Mouse (Mus musculus) thymus, postnatal 25 days (tissue): ENCODE results near the gene Tspan6.
A peak's percentile ranks its signal among the peaks of the same experiment; 100 is the strongest.

Source experiments
- DNase-seq: peaks from one replicate; pipeline ENCODE4 v3.0.0; 2022

The Tspan6 gene

DNA sequence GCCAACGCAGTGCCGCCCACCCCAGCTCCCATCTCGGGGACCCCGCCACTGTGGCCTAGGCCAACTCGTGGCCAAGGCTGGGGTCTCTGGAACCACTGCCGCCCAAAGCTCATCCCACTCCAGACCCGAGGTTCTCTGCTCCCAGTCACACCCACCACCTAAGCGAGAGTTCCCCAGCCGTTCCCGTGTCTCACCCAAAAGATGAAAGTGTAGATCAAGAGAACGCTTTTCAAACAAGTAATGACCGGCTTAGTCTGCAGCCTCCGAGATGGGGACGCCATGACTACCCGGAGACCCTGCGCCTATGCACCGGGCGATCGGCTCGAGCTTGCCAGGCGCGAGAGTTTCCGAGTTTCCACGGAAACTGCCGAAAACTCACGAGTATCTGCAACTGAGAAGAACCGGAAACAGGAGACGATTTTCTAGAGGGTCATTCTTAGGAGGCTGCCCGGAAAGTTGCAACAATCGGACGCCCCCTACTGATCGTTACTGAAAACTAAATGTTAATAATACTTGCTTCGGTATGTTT, at the start of gene Tspan6:
TSS of gene Tspan6 (minus strand) at position 416 of the 529 bp plus-strand sequence.
- peak; percentile 87 for DNase-seq

DNA sequence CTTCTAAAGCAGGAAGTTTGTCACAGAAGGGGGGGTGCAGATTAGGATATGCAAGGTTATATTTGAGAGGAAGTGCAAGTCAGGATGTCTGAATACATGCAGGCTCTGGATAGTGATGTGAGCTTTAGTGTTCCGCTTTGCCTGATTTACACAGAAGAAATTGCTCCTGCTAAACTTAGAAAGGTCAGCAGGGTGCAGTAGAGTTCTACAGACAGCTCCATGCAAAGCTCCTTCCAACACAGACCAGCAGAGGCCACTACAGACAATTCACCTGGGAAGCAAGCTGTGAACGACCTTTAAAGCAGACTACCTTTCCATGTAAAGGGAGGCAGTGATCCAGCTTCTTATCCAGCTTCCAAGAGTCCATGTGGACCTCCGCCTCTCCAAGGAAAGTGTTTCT, 49.2 kb upstream of the Tspan6 start:
- peak; percentile 41 for DNase-seq

DNA sequence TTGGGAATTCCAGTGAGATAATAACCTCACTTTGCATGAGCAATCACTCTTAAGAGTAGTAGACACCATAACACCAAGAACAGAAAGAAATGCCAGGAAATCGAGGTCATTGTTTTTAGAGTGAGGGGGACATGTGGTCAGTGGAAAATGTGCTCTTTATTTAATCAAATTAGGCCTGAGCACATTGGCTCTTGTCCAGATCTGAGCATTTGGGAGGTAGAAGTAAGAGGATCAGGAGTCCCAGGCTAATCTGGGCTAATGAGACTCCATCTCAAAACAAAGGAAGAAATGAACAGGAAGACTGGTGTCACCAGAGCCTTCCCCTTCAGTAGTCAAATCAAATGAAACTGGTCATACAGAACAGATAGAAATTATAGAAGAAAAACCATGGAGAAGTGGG, 41.3 kb upstream of the Tspan6 start:
- no peak for DNase-seq

DNA sequence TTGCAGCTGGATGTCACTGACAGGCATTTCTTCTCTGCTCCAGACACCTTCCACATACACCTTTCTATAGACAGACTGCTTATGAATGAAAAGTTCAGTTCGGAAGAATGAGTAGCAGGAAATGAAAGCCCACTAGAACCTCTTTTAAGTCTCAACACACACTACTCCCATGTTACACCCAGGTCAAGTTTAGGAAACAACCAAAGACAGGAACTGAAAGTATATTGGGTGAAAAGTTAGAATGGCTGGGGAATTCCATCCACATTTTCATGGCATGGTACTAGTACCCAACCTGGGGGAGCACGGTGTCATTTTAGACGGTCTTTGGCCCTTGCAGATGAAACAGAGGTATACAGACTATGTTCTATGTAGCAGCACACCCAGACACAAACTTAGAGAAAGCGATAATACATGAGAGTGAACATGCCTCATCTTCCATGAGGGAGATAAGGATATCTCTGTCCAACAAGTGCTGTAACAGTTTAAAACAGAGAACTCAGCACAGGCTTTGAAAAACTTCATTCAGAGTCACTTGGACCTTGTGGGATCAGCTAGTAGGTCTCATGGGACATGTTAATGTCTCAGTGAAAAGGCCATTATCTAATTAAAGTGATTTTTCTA, 38.5 kb upstream of the Tspan6 start:
- no peak for DNase-seq

DNA sequence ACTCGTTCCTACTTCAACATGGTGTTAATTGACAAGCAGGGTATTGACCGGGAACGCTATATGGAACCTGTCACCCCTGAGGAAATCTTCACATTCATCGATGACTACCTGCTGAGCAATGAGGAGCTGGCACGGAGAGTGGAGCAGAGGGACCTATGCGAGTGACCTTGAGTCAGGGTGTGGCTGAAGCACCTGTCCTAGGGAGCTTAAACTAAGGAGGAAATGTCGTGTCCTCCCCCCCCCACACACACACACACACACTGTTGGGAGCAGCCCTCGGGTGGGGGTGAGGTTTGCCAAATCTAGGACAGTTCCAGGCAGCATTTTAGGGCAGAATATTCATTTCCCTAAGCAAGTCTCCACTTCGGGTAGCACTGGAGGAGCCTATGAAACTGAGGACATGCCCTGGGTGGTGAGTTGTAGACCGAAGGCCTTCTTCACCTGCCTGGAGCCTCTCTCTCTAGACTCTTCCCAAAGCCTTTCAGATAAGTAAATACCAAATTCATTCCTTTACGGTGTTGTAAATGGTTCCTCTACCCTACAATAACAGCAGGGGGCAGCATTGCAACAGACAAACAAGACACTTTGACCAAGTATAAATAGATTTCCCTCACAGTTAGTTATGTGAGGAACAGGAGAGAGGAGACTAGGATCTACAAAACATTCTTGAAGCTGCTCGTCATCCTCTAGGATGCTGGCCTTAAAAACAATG, 33.2 kb upstream of the Tspan6 start:
- DNase-seq: peak; percentile 21

DNA sequence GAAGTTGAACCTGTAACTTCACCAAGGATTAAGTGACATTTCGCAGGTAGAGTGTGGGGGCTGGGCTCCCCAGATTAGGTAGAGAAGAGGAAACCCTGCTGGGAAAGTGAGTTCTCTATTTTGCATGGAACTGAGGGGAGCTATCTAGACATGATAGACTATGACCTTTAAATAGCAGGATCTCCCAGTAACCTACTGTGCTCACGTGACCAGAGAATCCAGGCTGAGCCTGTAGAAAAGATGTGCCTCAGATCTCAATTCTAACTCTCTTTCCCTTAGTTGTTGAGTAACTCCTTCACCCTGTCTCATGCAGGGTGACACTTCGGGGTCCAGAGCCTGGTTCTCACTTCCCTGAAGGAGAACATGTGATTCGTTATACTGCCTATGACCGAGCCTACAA, 28.5 kb upstream of the Tspan6 start:
- DNase-seq: no peak

DNA sequence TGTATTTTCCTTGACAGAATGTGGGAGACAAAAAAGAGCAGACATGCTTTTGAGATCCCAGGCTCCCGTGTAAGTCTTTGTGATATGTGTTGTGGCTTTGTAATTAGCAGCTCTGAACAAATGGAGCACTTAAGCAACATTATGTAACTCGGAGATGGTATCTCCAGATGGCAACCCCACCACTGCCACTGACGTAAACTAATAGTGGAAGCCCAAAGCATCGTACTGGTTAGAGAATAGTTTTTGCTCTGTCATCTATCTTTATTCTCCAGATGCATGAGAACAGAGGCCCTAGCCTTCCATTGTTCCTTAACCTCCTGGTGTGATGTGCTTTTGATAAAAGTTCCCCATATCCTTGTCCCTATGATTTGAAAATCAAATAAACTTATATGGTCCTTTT, 23.0 kb upstream of the Tspan6 start:
- no peak for DNase-seq

DNA sequence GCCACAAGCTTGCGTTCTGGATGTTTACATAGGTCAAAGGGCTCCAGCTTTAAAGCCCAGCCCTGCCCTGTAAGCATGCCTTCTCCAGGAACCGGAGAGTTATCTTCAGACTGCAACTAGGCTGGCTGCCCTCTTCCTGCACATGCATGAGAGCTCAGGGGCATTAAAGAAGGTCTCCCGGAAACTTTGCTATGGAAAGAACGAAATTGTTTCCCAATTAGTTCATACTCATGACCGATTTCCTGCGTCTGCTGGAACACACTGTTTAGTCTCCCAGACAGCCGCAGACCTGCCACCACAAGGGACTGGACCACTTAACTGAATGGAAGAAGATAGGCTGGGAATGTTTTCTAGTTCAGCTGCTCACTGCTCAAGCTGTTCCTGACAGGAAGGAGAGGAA, 16.0 kb upstream of the Tspan6 start:
- DNase-seq: no peak

DNA sequence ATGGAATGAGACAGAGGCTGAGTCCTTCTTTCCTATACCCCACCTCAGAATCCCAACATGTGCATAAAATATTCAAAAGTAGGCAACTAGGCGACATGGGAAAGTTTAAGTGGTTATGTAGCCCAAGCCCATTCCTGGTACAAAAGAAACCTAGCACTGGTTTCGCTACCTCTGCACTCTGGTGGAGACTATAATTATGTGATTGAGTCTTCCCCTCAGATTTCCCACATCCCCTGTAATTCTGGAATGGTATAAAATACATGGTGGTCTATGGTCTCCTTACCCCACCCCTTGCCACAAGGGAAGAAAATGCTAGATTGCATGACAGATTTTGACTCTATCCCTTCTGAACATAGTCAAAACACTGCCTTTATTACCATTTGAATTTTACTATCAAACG, 14.8 kb upstream of the Tspan6 start:
- no peak for DNase-seq

DNA sequence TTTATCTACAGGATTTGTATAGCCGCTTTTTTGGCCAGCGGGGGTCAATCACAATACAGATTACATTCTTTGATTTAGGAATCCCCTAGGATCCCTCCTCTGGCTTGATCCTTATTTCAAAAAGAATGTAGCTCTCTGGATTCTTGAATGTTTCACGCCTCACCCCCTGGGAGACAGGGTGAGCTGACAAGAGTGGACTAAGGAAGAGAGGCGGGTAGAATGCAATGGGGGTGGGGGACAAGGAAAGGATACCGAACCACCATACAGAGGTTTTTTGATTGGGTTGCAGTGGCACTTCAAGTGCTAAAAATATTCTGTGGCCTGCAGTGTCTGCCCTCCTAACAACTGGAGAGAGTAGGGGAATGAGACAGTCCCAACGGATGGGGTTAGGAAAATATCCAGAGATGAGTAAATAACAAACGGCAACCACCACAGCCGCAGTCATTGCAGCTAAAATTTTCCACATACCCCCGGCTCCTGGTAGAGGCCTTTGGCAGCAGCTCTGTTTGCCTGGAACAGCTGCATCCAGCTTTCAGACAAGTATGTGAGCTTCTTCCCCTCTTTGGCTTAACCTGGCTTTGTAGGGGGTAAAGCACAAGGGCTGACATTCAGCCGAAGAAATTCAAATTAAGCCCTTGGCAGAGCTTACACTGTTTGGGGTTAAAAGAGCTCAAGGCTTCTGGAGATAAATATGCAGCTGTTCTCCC, 13.3 kb upstream of the Tspan6 start:
- no peak for DNase-seq

DNA sequence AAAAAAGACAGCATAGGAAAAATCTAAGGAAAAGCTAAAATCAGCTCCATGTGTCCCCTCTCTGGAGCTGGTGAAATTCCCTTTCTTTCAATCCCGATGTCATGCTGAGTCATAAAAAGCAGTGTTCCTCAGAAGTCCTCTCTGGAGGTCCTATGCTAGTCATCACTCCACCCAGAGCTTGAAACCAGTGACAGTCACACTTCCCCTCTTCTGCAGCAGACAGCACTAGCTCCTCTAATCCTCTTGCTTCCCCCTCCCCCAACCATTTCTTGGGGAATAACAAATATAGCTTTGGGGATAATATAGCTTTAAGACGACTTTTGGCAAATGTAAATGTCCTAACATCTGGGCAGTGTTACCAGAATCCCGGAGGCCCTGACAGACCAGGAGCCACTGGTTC, 10.0 kb upstream of the Tspan6 start, which contains the start of gene Srpx2:
TSS of gene Srpx2 (plus strand) at position 166 of the 400 bp plus-strand sequence.
- DNase-seq: no peak

DNA sequence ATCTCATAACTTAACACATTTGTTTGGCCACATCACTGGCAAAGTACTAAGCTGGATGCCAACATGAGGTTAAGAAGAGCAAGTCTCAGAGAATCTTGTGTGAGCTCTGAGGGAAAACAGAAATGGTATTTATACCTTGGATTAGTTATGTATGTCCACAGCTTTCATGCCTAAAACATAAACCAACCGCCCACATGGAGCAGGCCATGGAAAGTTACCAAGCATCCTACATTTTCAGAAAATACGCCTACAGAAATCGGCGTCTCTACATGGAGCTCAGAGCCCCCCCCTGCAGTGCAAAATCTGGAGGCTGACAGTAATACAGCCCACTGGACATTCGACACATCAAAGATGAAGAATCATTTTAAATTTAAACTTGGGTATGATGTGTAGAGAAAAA, 10.1 kb downstream of the Tspan6 start:
- no peak for DNase-seq

DNA sequence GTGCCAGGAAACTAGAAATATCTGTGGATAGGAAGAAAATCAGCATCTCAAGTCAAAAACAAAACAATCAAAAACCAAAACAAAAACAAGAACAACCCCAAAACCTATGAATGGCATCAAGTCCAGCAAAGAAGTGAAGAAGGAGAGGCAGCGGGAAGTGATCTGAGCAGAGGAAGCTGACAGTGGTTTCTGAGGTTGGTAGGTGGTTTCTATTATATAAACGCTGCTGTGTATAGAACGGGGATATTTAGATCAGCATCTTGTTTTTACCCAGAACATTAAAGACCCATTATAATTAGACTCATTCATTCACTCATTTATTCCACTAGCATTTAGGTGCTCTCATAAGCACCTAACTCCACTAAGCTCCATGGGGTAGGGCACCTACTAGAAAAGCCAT, 10.9 kb downstream of the Tspan6 start:
- no peak for DNase-seq

DNA sequence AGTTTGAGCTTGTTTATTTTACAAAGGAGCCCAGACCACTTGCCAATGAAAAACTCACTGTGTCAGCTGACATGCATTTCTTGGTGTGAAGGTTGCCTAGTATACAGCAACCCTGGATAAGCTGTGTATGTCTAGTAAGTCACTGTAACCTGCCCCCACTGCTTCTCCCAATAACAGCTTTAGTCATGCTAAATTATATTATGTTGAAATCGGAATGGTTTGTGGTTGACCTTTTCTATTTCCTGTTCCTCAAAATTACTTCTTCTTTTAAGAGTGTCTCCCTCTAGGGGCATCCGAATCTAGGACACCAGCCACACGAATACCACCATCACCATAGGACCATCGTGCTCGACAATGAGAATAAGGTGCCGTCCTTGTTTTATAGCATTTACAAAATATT, 28.5 kb downstream of the Tspan6 start:
- DNase-seq: no peak

DNA sequence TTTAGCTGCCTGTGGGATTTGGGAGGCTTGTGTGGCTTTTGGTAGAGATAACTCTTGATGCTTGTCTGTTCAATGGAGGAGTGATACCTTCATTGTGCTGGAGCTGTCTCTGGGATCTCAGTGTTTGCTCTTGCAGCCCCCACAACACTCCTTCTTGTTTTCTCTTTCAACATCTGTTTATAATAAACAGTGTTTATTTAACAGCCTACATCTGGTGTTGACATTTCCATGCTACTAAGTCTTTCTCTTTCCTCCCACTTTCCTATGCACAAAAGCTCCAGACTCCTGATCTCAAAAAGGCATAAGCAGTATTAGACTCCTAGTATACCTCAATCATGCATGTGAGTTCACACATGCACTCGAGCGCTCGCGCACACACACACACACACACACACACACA, 44.6 kb downstream of the Tspan6 start:
- DNase-seq: no peak

DNA sequence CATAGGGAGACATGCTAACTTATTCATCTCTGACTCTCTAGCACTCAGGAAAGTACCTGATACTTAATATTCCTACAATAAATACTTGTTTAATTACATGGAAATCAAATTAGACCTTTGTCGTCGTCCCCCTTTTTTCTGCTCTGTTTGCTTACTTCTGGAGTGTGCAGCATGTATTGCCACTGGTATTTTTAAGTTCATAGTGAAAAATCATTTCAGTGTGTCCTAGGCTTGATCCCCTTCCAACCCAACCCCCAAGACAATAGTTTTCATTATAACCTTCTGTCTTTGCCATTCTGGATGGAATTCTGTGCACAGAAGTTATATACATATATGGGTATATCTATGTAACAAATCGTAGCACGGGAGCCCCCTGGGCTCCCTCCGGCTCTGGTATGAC, 47.5 kb downstream of the Tspan6 start, which contains the start of gene Tnmd:
TSS of gene Tnmd (plus strand) at position 301 of the 400 bp plus-strand sequence.
- DNase-seq: no peak
